Mouse (Mus musculus) G1E (cell line): ENCODE measurements at regions not wholly inside any gene's neighbourhood (a gene's known extent, or its start where the extent isn't known, plus 50 kb on each side); places are given as distances from the start of the nearest gene placed in this dataset.

Experiments
- ATAC-seq: 2 replicates; pipeline ENCODE4 v1.8.0; 2016; ENCODE audit warnings: mild to moderate bottlenecking; ENCODE audit not compliant: insufficient number of reproducible peaks, poor library complexity, low FRiP score, severe bottlenecking; ENCODE audit errors: extremely low read depth
- DNase-seq: peaks from one replicate; pipeline ENCODE4 v3.0.0; 2012; ENCODE audit warnings: low spot score
- H3K27me3 ChIP-seq: 2 replicates; pipeline ENCODE4 v1.6.1; 2012; ENCODE audit warnings: mild to moderate bottlenecking, low read length, inconsistent platforms; ENCODE audit not compliant: insufficient read depth
- H3K36me3 ChIP-seq: replicated peaks from 2 replicates; pipeline ENCODE3; 2012; ENCODE audit warnings: mild to moderate bottlenecking, inconsistent platforms
- H3K4me1 ChIP-seq: 2 replicates; pipeline ENCODE4 v1.6.1; 2012; ENCODE audit warnings: low read depth, low read length, inconsistent platforms, mixed read lengths; ENCODE audit not compliant: insufficient read depth
- H3K4me3 ChIP-seq: 2 replicates; pipeline ENCODE4 v1.5.1; 2012; ENCODE audit warnings: low read depth, mild to moderate bottlenecking, inconsistent platforms, low read length, moderate library complexity, mixed read lengths
- H3K9me3 ChIP-seq: replicated peaks from 2 replicates; pipeline ENCODE4 v1.6.1; 2012; ENCODE audit warnings: inconsistent platforms
- CTCF ChIP-seq: IDR thresholded peaks from 2 replicates; pipeline ENCODE4 v1.5.1; 2012; ENCODE audit warnings: low read depth, low read length, inconsistent platforms, mixed read lengths
- GATA1 ChIP-seq: IDR thresholded peaks from 2 replicates; pipeline ENCODE4 v1.6.1; 2012; ENCODE audit warnings: borderline replicate concordance, low read length, inconsistent platforms, mixed read lengths
- GATA2 ChIP-seq: IDR thresholded peaks from 2 replicates; pipeline ENCODE4 v1.6.1; 2012; ENCODE audit warnings: low read depth, low read length, inconsistent platforms, borderline replicate concordance
- POLR2AphosphoS5 ChIP-seq: IDR thresholded peaks from 2 replicates; pipeline ENCODE4 v1.6.1; 2012; ENCODE audit warnings: low read depth, low read length, inconsistent platforms; ENCODE audit not compliant: insufficient replicate concordance
- TAL1 ChIP-seq: conservative IDR thresholded peaks from 2 replicates; pipeline ENCODE4 v1.6.1; 2012; ENCODE audit warnings: low read depth, low read length, inconsistent platforms, mixed read lengths

- no peak for DNase-seq
- H3K9me3 ChIP-seq: no peaks in the 10 kb centered on the region
These were observed 144.9 kb upstream of the Dab2 start for GRCm38 (mm10) chr15:6154706-6155105.

DNA sequence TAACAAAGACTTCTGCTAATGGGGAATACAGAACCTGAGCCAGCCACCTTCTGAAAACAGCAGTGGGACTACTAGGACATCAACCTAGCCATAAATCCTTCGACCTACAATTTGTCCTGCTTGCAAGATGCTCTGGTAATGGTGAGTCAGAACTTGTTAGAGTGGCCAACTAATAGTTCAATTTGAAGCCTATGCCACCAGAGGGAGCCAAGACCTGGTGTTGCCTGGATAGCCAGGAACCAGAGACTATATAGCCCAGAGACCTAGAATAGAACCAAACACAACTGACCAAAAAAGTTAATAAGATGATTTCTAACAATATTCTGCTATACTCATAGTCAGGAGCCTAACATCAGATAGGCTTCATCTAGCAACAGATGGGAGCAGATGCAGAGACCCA lies 119.3 kb upstream of the Dab2 start:
- peaks cover 2% of the 10 kb centered on the region; the same call in 1 of the 2 replicates for H3K27me3 ChIP-seq
- DNase-seq (no peak), ATAC-seq (no peak)
- no peaks in the 10 kb centered on the region for H3K36me3 ChIP-seq
- no peaks in the 10 kb centered on the region for H3K9me3 ChIP-seq
- H3K4me3 ChIP-seq: no peak overlapping the region
- H3K4me1 ChIP-seq: no peaks in the 10 kb centered on the region
- TF ChIP-seq TAL1: no peak
- no peak for TF ChIP-seq CTCF

More at GRCm38 (mm10) chr15:6154706-6155105, 144.9 kb upstream of the Dab2 start:
- no peak overlapping the region for H3K4me3 ChIP-seq
- TF ChIP-seq POLR2AphosphoS5 (no peak), TAL1 (no peak), GATA1 (no peak), CTCF (no peak), GATA2 (no peak)
- H3K27me3 ChIP-seq: 0 out of 2 replicates have a peak, but pooled peaks cover 2% of the 10 kb centered on the region
- ATAC-seq: no peak
- H3K36me3 ChIP-seq: no peaks in the 10 kb centered on the region
- no peaks in the 10 kb centered on the region for H3K4me1 ChIP-seq

GRCm38 (mm10) chr15:6183627-6184026 lies 116.0 kb upstream of the Dab2 start:
- no peak overlapping the region for H3K4me3 ChIP-seq
- H3K36me3 ChIP-seq: no peaks in the 10 kb centered on the region
- no peak; the same call in 1 of the 2 replicates for ATAC-seq
- DNase-seq: no peak
- H3K9me3 ChIP-seq: no peaks in the 10 kb centered on the region
- H3K4me1 ChIP-seq: no peaks in the 10 kb centered on the region
- TF ChIP-seq GATA1: no peak
- no peak for TF ChIP-seq CTCF
- TF ChIP-seq GATA2: no peak
- TF ChIP-seq TAL1: no peak
- TF ChIP-seq POLR2AphosphoS5: no peak
- H3K27me3 ChIP-seq: peaks cover 4% of the 10 kb centered on the region; the same call in 1 of the 2 replicates

- no peaks in the 10 kb centered on the region for H3K36me3 ChIP-seq
- H3K27me3 ChIP-seq: peaks cover 2% of the 10 kb centered on the region; the same call in 1 of the 2 replicates
- TF ChIP-seq POLR2AphosphoS5 (no peak), CTCF (no peak), GATA1 (no peak), TAL1 (no peak), GATA2 (no peak)
These were observed 107.7 kb upstream of the Dab2 start for GRCm38 (mm10) chr15:6191845-6192244.

DNA sequence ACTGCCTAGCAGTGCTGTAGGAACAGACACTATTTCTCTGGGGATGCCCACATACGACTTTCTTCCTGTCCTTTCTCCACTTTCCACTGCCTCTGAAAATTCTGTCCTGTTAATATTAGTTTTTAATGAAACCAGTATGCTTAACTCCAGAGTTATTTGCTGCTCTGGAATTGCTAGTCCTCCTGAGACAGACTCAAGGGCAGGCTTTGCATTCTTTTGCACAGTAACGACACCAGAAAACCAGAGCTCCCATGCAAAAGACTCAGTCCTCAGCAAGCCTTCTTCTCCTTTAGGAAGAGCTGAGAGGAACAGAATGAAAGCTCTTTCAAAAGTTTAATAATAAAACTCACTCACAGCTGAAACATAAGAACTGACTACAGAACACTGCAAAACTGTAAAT lies 92.3 kb upstream of the Dab2 start:
- no peak for TF ChIP-seq TAL1
- TF ChIP-seq GATA1: no peak
- TF ChIP-seq GATA2: no peak
- peaks cover 9% of the 10 kb centered on the region for H3K27me3 ChIP-seq

More at GRCm38 (mm10) chr15:6191845-6192244, 107.7 kb upstream of the Dab2 start:
- DNase-seq: no peak
- no peaks in the 10 kb centered on the region for H3K4me1 ChIP-seq
- no peak overlapping the region for H3K4me3 ChIP-seq
- ATAC-seq: no peak
- H3K9me3 ChIP-seq: no peaks in the 10 kb centered on the region

GRCm38 (mm10) chr15:6209301-6209700 lies 90.3 kb upstream of the Dab2 start:
- Histone ChIP-seq H3K4me3 (no peak overlapping the region), H3K36me3 (no peaks in the 10 kb centered on the region), H3K27me3 (peaks cover 9% of the 10 kb centered on the region), H3K4me1 (peaks cover 6% of the 10 kb centered on the region; the same call in 1 of the 2 replicates), H3K9me3 (no peaks in the 10 kb centered on the region)
- DNase-seq: no peak
- TF ChIP-seq GATA2: no peak
- no peak for TF ChIP-seq CTCF
- no peak for TF ChIP-seq GATA1
- no peak for TF ChIP-seq TAL1
- no peak for TF ChIP-seq POLR2AphosphoS5
- ATAC-seq: peak; percentile 49; the same call in 1 of the 2 replicates

More for the DNA sequence above, 92.3 kb upstream of the Dab2 start:
- peaks cover 6% of the 10 kb centered on the region; the same call in 1 of the 2 replicates for H3K4me1 ChIP-seq
- DNase-seq (no peak), ATAC-seq (no peak)
- H3K36me3 ChIP-seq: no peaks in the 10 kb centered on the region
- H3K9me3 ChIP-seq: no peaks in the 10 kb centered on the region
- no peak overlapping the region for H3K4me3 ChIP-seq
